In the genomic region with DNA sequence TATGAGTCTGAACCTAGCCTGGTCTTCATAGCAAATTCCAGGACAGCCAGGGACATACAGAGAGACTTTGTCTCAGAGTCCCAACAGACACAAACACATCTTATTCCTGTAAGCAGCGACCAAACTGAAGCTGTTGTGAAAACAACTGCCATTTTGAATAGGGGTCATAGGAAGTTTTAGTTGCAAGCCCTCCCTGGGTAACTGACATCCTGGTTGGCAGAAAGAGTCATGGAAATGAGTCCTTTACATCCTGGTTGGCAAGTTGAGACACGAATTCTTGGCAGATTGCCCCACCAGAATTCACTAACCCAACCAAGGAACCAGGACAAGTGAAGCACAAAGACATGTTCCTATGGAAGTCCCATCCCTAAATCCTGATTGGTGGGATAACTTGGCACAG, we compare ENCODE assay signal across 23 mouse cellular contexts. TPM values are rescaled to one million over a fixed set of nuclear protein-coding genes. Genes with fewer than 3 reads are reported as not detected.
"Had no signal": no experiment of that assay in that cellular context is flagged by ENCODE, and none has a peak within 500 bp of the region (broad histone marks: within the 10 kb centered on the region; RNA-seq: fewer than 3 reads in every experiment).

No protein-coding gene starts in this region.

- H3K9ac ChIP-seq: kidney, embryonic 15.5 days; limb, embryonic 12.5 days; limb, embryonic 15.5 days; liver, embryonic 14.5 days; liver, postnatal 0 days; lung, embryonic 15.5 days had no signal

- H3K4me2 ChIP-seq: kidney, embryonic 15.5 days; limb, embryonic 12.5 days; limb, embryonic 15.5 days; liver, embryonic 11.5 days; lung, embryonic 15.5 days; midbrain, embryonic 11.5 days had no signal

- H3K9me3 ChIP-seq: kidney, embryonic 15.5 days; limb, embryonic 12.5 days; limb, embryonic 15.5 days; lung, embryonic 15.5 days had no signal

- H3K36me3 ChIP-seq: kidney, embryonic 15.5 days; limb, embryonic 12.5 days; limb, embryonic 15.5 days; lung, embryonic 15.5 days had no signal

- ATAC-seq: liver, postnatal 0 days had no signal

- H3K4me3 ChIP-seq: kidney, embryonic 15.5 days; left cerebral cortex, adult 2 months; limb, embryonic 12.5 days; limb, embryonic 15.5 days; lung, embryonic 15.5 days had no signal

- DNase-seq: kidney, adult 2 months; kidney, postnatal 10 days; kidney, postnatal 36 days; layer of hippocampus, postnatal 36 days; left cerebral cortex, postnatal 4 days; liver, postnatal 0 days; lung, postnatal 10 days; lung, postnatal 4 days; midbrain, embryonic 14.5 days; thymus, adult 2 months; thymus, postnatal 25 days had no signal

- H3K27me3 ChIP-seq: kidney, embryonic 15.5 days; limb, embryonic 12.5 days; limb, embryonic 15.5 days; lung, embryonic 15.5 days had no signal

- H3K27ac ChIP-seq: kidney, embryonic 15.5 days; left cerebral cortex, adult 2 months; limb, embryonic 12.5 days; limb, embryonic 15.5 days; liver, embryonic 14.5 days; lung, embryonic 15.5 days had no signal

- H3K4me1 ChIP-seq: kidney, embryonic 15.5 days; limb, embryonic 15.5 days; lung, embryonic 15.5 days had no signal

RNA-seq across cellular contexts. Expression of gene St6galnac1, which starts 2.1 kb away (rescaled TPM):
- polyA plus RNA-seq: kidney, embryonic 15.5 days; limb, embryonic 12.5 days; limb, embryonic 15.5 days; liver, embryonic 11.5 days; liver, embryonic 14.5 days; liver, postnatal 0 days; lung, embryonic 15.5 days; midbrain, embryonic 11.5 days; midbrain, embryonic 14.5 days; midbrain, postnatal 0 days; neural tube, embryonic 11.5 days; neural tube, embryonic 14.5 days; stomach, embryonic 16.5 days had no signal
